Comparison of ENCODE assay signal across 6 mouse cellular contexts in the genomic region with DNA sequence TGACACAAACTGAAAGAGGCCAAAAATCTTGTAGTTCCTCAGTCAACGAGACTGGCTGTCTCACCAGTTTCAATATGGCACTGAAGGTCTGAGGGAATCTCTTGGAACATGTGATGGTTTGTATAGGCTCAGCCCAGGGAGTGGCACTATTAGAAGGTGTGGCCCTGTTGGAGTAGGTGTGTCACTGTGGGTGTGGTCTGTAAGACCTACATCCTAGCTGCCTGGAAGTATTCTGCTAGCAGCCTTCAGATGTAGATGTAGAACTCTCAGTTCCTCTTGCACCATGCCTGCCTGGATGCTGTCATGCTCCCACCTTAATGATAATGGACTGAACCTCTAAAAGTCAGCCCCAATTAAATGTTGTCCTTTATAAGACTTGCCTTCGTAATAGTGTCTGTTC.
DNase-seq lines count a peak whose midpoint lies in the region; ATAC-seq lines count a peak whose summit lies in the region.
"Not testable (repeated sequence)": the region's sequence is repeated elsewhere in the genome, so short reads cannot be mapped to it uniquely, and the experiment has no call there.

No protein-coding gene starts in this region.

- not testable (repeated sequence) for H3K27me3 ChIP-seq in forebrain, embryonic 10.5 days (ENCODE audit: poor library complexity, severe bottlenecking)
- H3K27me3 ChIP-seq in liver, embryonic 12.5 days (replicated peaks): peaks cover 50% of the 10 kb centered on the region
- H3K27me3 ChIP-seq in liver, embryonic 16.5 days (ENCODE audit: control insufficient read depth, insufficient read depth, low read depth, low read length): peaks cover 28% of the 10 kb centered on the region

- peaks cover 72% of the 10 kb centered on the region for H3K4me1 ChIP-seq in forebrain, embryonic 10.5 days
- peaks cover 46% of the 10 kb centered on the region for H3K4me1 ChIP-seq in liver, embryonic 12.5 days
- peaks cover 21% of the 10 kb centered on the region for H3K4me1 ChIP-seq in liver, embryonic 16.5 days (ENCODE audit: control insufficient read depth, low read depth, low read length)

- WGBS in forebrain, embryonic 10.5 days: 90% methylated on average over 2 of the region's 2 CpGs
- 69% methylated on average over 2 of the region's 2 CpGs for WGBS in liver, embryonic 12.5 days (ENCODE audit: insufficient replicate concordance)
- 70% methylated on average over 2 of the region's 2 CpGs for WGBS in liver, embryonic 16.5 days (ENCODE audit: insufficient replicate concordance)

- not testable (repeated sequence) for H3K4me3 ChIP-seq in forebrain, embryonic 10.5 days; liver, embryonic 12.5 days; liver, embryonic 16.5 days (ENCODE audit: low read depth, low read length)

- peak; percentile 24 for DNase-seq in A20 (ENCODE audit: low read depth, low spot score)
- peak; percentile 32 for DNase-seq in R1 (ENCODE audit: low read depth, low spot score)
- DNase-seq in c-Kit-positive CD71-positive TER-119-positive erythroid progenitor cells, embryonic 14.5 days (ENCODE audit: low spot score): peak; percentile 43
- not testable (repeated sequence) for DNase-seq in forebrain, embryonic 10.5 days (ENCODE audit: extremely low spot score, low spot score)

- not testable (repeated sequence) for H3K36me3 ChIP-seq in forebrain, embryonic 10.5 days (replicated peaks); liver, embryonic 12.5 days; liver, embryonic 16.5 days (ENCODE audit: control insufficient read depth, insufficient read depth)

- H3K9ac ChIP-seq in liver, embryonic 12.5 days; liver, embryonic 16.5 days (ENCODE audit: low read depth, low read length): not testable (repeated sequence)

- H3K4me2 ChIP-seq in liver, embryonic 12.5 days: peak overlapping the region; percentile 17; the same call in 1 of the 2 replicates
- H3K4me2 ChIP-seq in liver, embryonic 16.5 days (ENCODE audit: low read depth, low read length): not testable (repeated sequence)

- ATAC-seq in liver, embryonic 12.5 days: peak; percentile 67
- peak; percentile 64 for ATAC-seq in liver, embryonic 16.5 days (ENCODE audit: low read depth)

- not testable (repeated sequence) for H3K9me3 ChIP-seq in forebrain, embryonic 10.5 days; liver, embryonic 12.5 days (replicated peaks); liver, embryonic 16.5 days (replicated peaks; ENCODE audit: control insufficient read depth, low read length)

- peak overlapping the region; percentile 77; the same call in 1 of the 2 replicates for H3K27ac ChIP-seq in forebrain, embryonic 10.5 days
- not testable (repeated sequence) for H3K27ac ChIP-seq in liver, embryonic 12.5 days; liver, embryonic 16.5 days (ENCODE audit: low read length)
